Mouse (Mus musculus): ENCODE data around the gene Drc7.

DNA sequence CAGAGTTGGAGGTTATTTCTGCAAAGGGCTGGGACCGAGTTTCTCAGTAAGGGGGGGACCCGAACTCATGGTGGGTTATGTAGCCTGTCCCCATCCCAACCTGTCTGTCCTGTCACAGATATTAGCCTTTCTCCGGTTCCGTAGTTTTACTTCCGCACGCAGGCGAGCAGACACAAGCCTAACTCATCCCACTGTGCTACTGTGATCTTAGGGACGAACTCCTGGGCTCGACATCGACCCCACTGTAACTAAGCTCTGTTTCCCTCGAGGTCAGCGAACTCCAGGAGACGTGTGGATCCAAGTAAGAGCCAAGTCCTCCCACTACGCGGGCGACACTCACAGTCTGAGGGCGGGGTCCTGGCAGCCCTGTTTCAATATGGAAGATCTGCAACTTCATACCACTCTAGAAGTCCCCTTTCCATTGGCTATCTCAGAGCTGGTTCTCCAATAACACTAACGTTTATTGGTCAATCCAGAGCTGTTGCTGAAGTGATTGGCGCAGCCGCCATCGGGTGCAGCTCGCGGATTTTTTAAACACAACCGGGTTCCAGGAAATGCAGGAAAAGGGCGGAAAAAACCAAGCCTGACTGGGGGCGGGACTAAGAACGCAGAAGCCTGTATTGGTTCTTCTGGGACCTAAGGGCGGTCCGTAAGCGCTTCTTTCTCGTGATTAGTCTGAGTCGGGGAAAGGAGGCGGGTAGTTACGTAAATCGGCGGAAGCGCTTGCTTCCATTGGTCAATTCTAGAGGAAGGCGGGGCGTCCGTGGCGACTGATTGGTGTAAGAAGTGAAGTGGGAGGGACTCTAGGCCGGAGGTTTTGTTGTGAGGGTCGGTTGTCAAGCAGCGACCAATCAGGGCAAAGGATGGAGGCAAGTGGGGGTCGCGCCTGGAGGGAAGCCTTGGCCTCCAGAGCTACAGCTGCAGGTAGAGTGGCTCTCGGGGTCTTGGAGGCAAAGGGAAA is 25.8 kb downstream of the Drc7 start, which contains the start of gene Katnb1:
- TF ChIP-seq POLR2A (IDR thresholded peaks at IDR 0.05; ENCODE audit: borderline replicate concordance, control insufficient read depth, low read depth, low read length) (peak; percentile 80; the same call in 1 of the 2 replicates), CTCF (IDR thresholded peaks at IDR 0.05; ENCODE audit: control insufficient read depth, insufficient read depth, low read length) (no peak)

All from bone marrow, adult 2 months (tissue).